Mouse (Mus musculus): ENCODE measurements around the gene Agk. TPM values are rescaled to one million over a fixed set of nuclear protein-coding genes. Genes with fewer than 3 reads are reported as not detected.
A peak's percentile ranks its signal among the peaks of the same experiment; 100 is the strongest.

Gene Agk
- polyA plus RNA-seq, 1 experiment from 2014 or later: 38.5 TPM

- Histone ChIP-seq H3K9me3 (replicated peaks) (no peaks in the 10 kb centered on the region), H3K27ac (no peak overlapping the region), H3K9ac (no peak overlapping the region), H3K36me3 (peaks cover 20% of the 10 kb centered on the region; the same call in 1 of the 2 replicates), H3K4me2 (no peak overlapping the region), H3K4me1 (replicated peaks) (peaks cover 4% of the 10 kb centered on the region), H3K27me3 (no peaks in the 10 kb centered on the region), H3K4me3 (no peak overlapping the region)
- no peak for ATAC-seq (replicated peaks; ENCODE audit: insufficient number of reproducible peaks, insufficient read depth, low FRiP score, low read depth)
These were observed 25.9 kb downstream of the Agk start for GRCm38 (mm10) chr6:40350856-40351255.

GRCm38 (mm10) chr6:40353360-40353759, 28.4 kb downstream of the Agk start:
- no peak overlapping the region for H3K27ac ChIP-seq
- WGBS: 87% methylated on average over 7 of the region's 7 CpGs
- no peak overlapping the region for H3K9ac ChIP-seq
- no peaks in the 10 kb centered on the region for H3K4me1 ChIP-seq (replicated peaks)
- no peaks in the 10 kb centered on the region for H3K9me3 ChIP-seq (replicated peaks)
- no peaks in the 10 kb centered on the region for H3K27me3 ChIP-seq
- ATAC-seq (replicated peaks; ENCODE audit: insufficient number of reproducible peaks, insufficient read depth, low FRiP score, low read depth): no peak
- no peak overlapping the region for H3K4me2 ChIP-seq
- no peak overlapping the region for H3K4me3 ChIP-seq
- peaks cover 20% of the 10 kb centered on the region; the same call in 1 of the 2 replicates for H3K36me3 ChIP-seq

- Histone ChIP-seq H3K36me3 (peaks cover 4% of the 10 kb centered on the region), H3K4me3 (no peak overlapping the region), H3K4me1 (replicated peaks) (0 out of 2 replicates have a peak, but pooled peaks cover 2% of the 10 kb centered on the region), H3K9me3 (replicated peaks) (no peaks in the 10 kb centered on the region), H3K27me3 (no peaks in the 10 kb centered on the region), H3K27ac (no peak overlapping the region), H3K9ac (no peak overlapping the region), H3K4me2 (no peak overlapping the region)
- ATAC-seq (replicated peaks; ENCODE audit: insufficient number of reproducible peaks, insufficient read depth, low FRiP score, low read depth): no peak
- 87% methylated on average over 6 of the region's 6 CpGs for WGBS
These were observed 46.1 kb downstream of the Agk start for GRCm38 (mm10) chr6:40371031-40371430.

- Histone ChIP-seq H3K4me2 (no peak overlapping the region), H3K27ac (no peak overlapping the region), H3K4me1 (replicated peaks) (no peaks in the 10 kb centered on the region), H3K9me3 (replicated peaks) (no peaks in the 10 kb centered on the region), H3K27me3 (no peaks in the 10 kb centered on the region), H3K4me3 (no peak overlapping the region), H3K9ac (no peak overlapping the region), H3K36me3 (no peaks in the 10 kb centered on the region)
- 81% methylated on average over 3 of the region's 3 CpGs for WGBS
- no peak for ATAC-seq (replicated peaks; ENCODE audit: insufficient number of reproducible peaks, insufficient read depth, low FRiP score, low read depth)
These were observed 55.2 kb downstream of the Agk start for GRCm38 (mm10) chr6:40380181-40380580.

- H3K36me3 ChIP-seq: no peaks in the 10 kb centered on the region
- no peak overlapping the region for H3K9ac ChIP-seq
- ATAC-seq (replicated peaks; ENCODE audit: insufficient number of reproducible peaks, insufficient read depth, low FRiP score, low read depth): no peak
- H3K4me3 ChIP-seq: no peak overlapping the region
- H3K9me3 ChIP-seq (replicated peaks): no peaks in the 10 kb centered on the region
- H3K27me3 ChIP-seq: no peaks in the 10 kb centered on the region
- 72% methylated on average over 4 of the region's 4 CpGs for WGBS
- H3K4me1 ChIP-seq (replicated peaks): no peaks in the 10 kb centered on the region
- no peak overlapping the region for H3K27ac ChIP-seq
- no peak overlapping the region for H3K4me2 ChIP-seq
These were observed 56.9 kb downstream of the Agk start for GRCm38 (mm10) chr6:40381908-40382307.

- 52% methylated on average over 3 of the region's 3 CpGs for WGBS
- Histone ChIP-seq H3K27ac (no peak overlapping the region), H3K4me3 (no peak overlapping the region), H3K36me3 (no peaks in the 10 kb centered on the region), H3K4me1 (replicated peaks) (peaks cover 6% of the 10 kb centered on the region), H3K9me3 (replicated peaks) (no peaks in the 10 kb centered on the region), H3K9ac (no peak overlapping the region), H3K4me2 (no peak overlapping the region), H3K27me3 (no peaks in the 10 kb centered on the region)
- ATAC-seq (replicated peaks; ENCODE audit: insufficient number of reproducible peaks, insufficient read depth, low FRiP score, low read depth): no peak
These were observed 60.7 kb downstream of the Agk start for GRCm38 (mm10) chr6:40385682-40386081.

GRCm38 (mm10) chr6:40388660-40389059, 63.7 kb downstream of the Agk start:
- no peak for ATAC-seq (replicated peaks; ENCODE audit: insufficient number of reproducible peaks, insufficient read depth, low FRiP score, low read depth)
- H3K9me3 ChIP-seq (replicated peaks): no peaks in the 10 kb centered on the region
- no peak overlapping the region for H3K9ac ChIP-seq
- 0 out of 2 replicates have a peak overlapping the region, but pooled peaks have one; percentile 8 for H3K4me2 ChIP-seq
- H3K36me3 ChIP-seq: peaks cover 2% of the 10 kb centered on the region; the same call in 1 of the 2 replicates
- peaks cover 6% of the 10 kb centered on the region for H3K4me1 ChIP-seq (replicated peaks)
- no peaks in the 10 kb centered on the region for H3K27me3 ChIP-seq
- no peak overlapping the region for H3K4me3 ChIP-seq
- H3K27ac ChIP-seq: peak overlapping the region; percentile 20; the same call in 1 of the 2 replicates
- WGBS: 21% methylated on average over 4 of the region's 4 CpGs

GRCm38 (mm10) chr6:40390975-40391374, 66.0 kb downstream of the Agk start:
- Histone ChIP-seq H3K4me2 (no peak overlapping the region), H3K4me1 (replicated peaks) (peaks cover 6% of the 10 kb centered on the region), H3K27ac (no peak overlapping the region), H3K4me3 (no peak overlapping the region), H3K36me3 (peaks cover 11% of the 10 kb centered on the region; the same call in 1 of the 2 replicates), H3K9ac (no peak overlapping the region), H3K9me3 (replicated peaks) (no peaks in the 10 kb centered on the region), H3K27me3 (no peaks in the 10 kb centered on the region)
- WGBS: 77% methylated on average over 1 of the region's 1 CpGs
- ATAC-seq (replicated peaks; ENCODE audit: insufficient number of reproducible peaks, insufficient read depth, low FRiP score, low read depth): no peak

GRCm38 (mm10) chr6:40393213-40393612, 68.2 kb downstream of the Agk start:
- Histone ChIP-seq H3K27ac (no peak overlapping the region), H3K4me1 (replicated peaks) (peaks cover 5% of the 10 kb centered on the region), H3K9ac (no peak overlapping the region), H3K4me3 (no peak overlapping the region), H3K9me3 (replicated peaks) (no peaks in the 10 kb centered on the region), H3K27me3 (no peaks in the 10 kb centered on the region), H3K4me2 (no peak overlapping the region), H3K36me3 (peaks cover 20% of the 10 kb centered on the region; the same call in 1 of the 2 replicates)
- WGBS: 21% methylated on average over 3 of the region's 3 CpGs
- ATAC-seq (replicated peaks; ENCODE audit: insufficient number of reproducible peaks, insufficient read depth, low FRiP score, low read depth): peak; percentile 69; the same call in 1 of the 2 replicates

GRCm38 (mm10) chr6:40402031-40402430, 77.1 kb downstream of the Agk start:
- Histone ChIP-seq H3K4me2 (no peak overlapping the region), H3K9ac (no peak overlapping the region), H3K4me1 (replicated peaks) (0 out of 2 replicates have a peak, but pooled peaks cover 3% of the 10 kb centered on the region), H3K27me3 (no peaks in the 10 kb centered on the region), H3K4me3 (no peak overlapping the region), H3K27ac (no peak overlapping the region), H3K36me3 (peaks cover 22% of the 10 kb centered on the region), H3K9me3 (replicated peaks) (no peaks in the 10 kb centered on the region)
- WGBS: 87% methylated on average over 2 of the region's 2 CpGs
- ATAC-seq (replicated peaks; ENCODE audit: insufficient number of reproducible peaks, insufficient read depth, low FRiP score, low read depth): no peak

- Histone ChIP-seq H3K27ac (no peak overlapping the region), H3K27me3 (no peaks in the 10 kb centered on the region), H3K36me3 (peaks cover 8% of the 10 kb centered on the region), H3K9me3 (replicated peaks) (no peaks in the 10 kb centered on the region), H3K4me2 (no peak overlapping the region), H3K4me1 (replicated peaks) (0 out of 2 replicates have a peak, but pooled peaks cover 3% of the 10 kb centered on the region), H3K4me3 (no peak overlapping the region), H3K9ac (no peak overlapping the region)
- WGBS: 81% methylated on average over 4 of the region's 4 CpGs
- no peak for ATAC-seq (replicated peaks; ENCODE audit: insufficient number of reproducible peaks, insufficient read depth, low FRiP score, low read depth)
These were observed 78.8 kb downstream of the Agk start for GRCm38 (mm10) chr6:40403640-40404285.

- H3K4me2 ChIP-seq: no peak overlapping the region
- no peaks in the 10 kb centered on the region for H3K9me3 ChIP-seq (replicated peaks)
- H3K4me1 ChIP-seq (replicated peaks): no peaks in the 10 kb centered on the region
- H3K27ac ChIP-seq: no peak overlapping the region
- H3K36me3 ChIP-seq: no peaks in the 10 kb centered on the region; the same call in 1 of the 2 replicates
- WGBS: 77% methylated on average over 3 of the region's 3 CpGs
- H3K4me3 ChIP-seq: no peak overlapping the region
- ATAC-seq (replicated peaks; ENCODE audit: insufficient number of reproducible peaks, insufficient read depth, low FRiP score, low read depth): no peak
- H3K9ac ChIP-seq: no peak overlapping the region
- H3K27me3 ChIP-seq: no peaks in the 10 kb centered on the region
These were observed 86.1 kb downstream of the Agk start for GRCm38 (mm10) chr6:40411085-40411484.

All from heart, embryonic 15.5 days (tissue).